9 mouse cellular contexts compared by ENCODE assay signal in the genomic region with DNA sequence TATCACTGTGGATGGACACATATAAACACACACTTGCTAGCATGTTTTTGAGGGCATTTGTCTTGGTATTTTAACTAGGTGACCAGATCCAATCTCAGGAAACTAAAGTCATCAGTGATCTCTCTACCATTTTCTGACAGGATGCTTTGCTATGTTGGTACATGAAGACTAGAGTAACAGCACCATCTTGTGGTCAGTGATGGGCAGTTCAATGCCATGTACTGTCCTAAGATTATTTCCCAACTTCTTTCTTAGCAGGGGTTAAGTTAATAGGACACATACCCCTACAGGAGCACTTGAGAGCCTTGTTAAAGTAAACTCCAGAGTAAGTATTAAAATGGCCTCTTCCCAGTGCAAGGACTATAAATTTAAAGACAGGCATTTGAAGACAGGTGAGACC. TPM values are rescaled to one million over a fixed set of nuclear protein-coding genes. Genes with fewer than 3 reads are reported as not detected.
DNase-seq lines count a peak whose midpoint lies in the region; ATAC-seq and TF ChIP-seq lines count a peak whose summit lies in the region.
"Had no signal": no experiment of that assay in that cellular context is flagged by ENCODE, and none has a peak within 500 bp of the region (broad histone marks: within the 10 kb centered on the region; RNA-seq: fewer than 3 reads in every experiment).

No protein-coding gene starts in this region.

- no peak overlapping the region for H3K4me3 ChIP-seq in intestine, postnatal 0 days (ENCODE audit: low read depth, low read length)
- H3K4me3 ChIP-seq in limb, embryonic 13.5 days, result no peak overlapping the region
- H3K4me3 ChIP-seq: myocyte had no signal

- ATAC-seq in intestine, postnatal 0 days, result no peak
- ATAC-seq in limb, embryonic 13.5 days (ENCODE audit: low FRiP score, low read depth), result peak; percentile 64; the same call in 1 of the 2 replicates
- peak; percentile 87 for ATAC-seq in neutrophil, adult 5-6 weeks (ENCODE audit: extremely low read depth, insufficient number of reproducible peaks, low FRiP score, poor library complexity, severe bottlenecking)

- TF ChIP-seq CTCF in intestine, postnatal 0 days (IDR thresholded peaks at IDR 0.05; ENCODE audit: low read depth), result peak; percentile 88

- H3K27ac ChIP-seq in intestine, postnatal 0 days (ENCODE audit: low read depth, low read length), result no peak overlapping the region
- no peak overlapping the region for H3K27ac ChIP-seq in limb, embryonic 13.5 days

- no peaks in the 10 kb centered on the region for H3K27me3 ChIP-seq in intestine, postnatal 0 days (replicated peaks; ENCODE audit: control insufficient read depth, insufficient read depth, low read length)
- H3K27me3 ChIP-seq in limb, embryonic 13.5 days, result no peaks in the 10 kb centered on the region

- peak; percentile 10 for DNase-seq in ovary, postnatal 14 days (ENCODE audit: low spot score)
- DNase-seq in ovary, adult 18-20 months (ENCODE audit: low spot score), result no peak
- DNase-seq in adrenal gland, postnatal 36 days, result peak; percentile 1 to 19
- DNase-seq in fibroblast of lung, adult 2 months (ENCODE audit: low read depth), result peak; percentile 17
- DNase-seq in urinary bladder, postnatal 10 days (ENCODE audit: low spot score), result no peak

- no peak overlapping the region for H3K4me2 ChIP-seq in intestine, postnatal 0 days (replicated peaks; ENCODE audit: low read depth)
- H3K4me2 ChIP-seq in limb, embryonic 13.5 days (replicated peaks), result no peak overlapping the region

- H3K9ac ChIP-seq in intestine, postnatal 0 days (ENCODE audit: low read depth, low read length), result no peak overlapping the region
- no peak overlapping the region for H3K9ac ChIP-seq in limb, embryonic 13.5 days

- H3K4me1 ChIP-seq in intestine, postnatal 0 days (replicated peaks; ENCODE audit: control insufficient read depth, insufficient read depth, low read length), result no peaks in the 10 kb centered on the region
- H3K4me1 ChIP-seq in limb, embryonic 13.5 days, result no peaks in the 10 kb centered on the region

- H3K9me3 ChIP-seq in intestine, postnatal 0 days (ENCODE audit: control insufficient read depth), result no peaks in the 10 kb centered on the region
- no peaks in the 10 kb centered on the region for H3K9me3 ChIP-seq in limb, embryonic 13.5 days

- H3K36me3 ChIP-seq in intestine, postnatal 0 days (ENCODE audit: control insufficient read depth, insufficient read depth), result no peaks in the 10 kb centered on the region
- no peaks in the 10 kb centered on the region for H3K36me3 ChIP-seq in limb, embryonic 13.5 days

RNA-seq across cellular contexts. Expression of gene Dennd2d, which starts 33.6 kb away (rescaled TPM):
- 1 to 10 TPM; 2.5 to 4.8 TPM for total RNA-seq in adrenal gland, postnatal 36 days (2021)
- polyA plus RNA-seq in intestine, postnatal 0 days (2015; fragmentation: Nextera tagmentation; extraction: Ambion mirVana), result 24.0 and 25.4 TPM in 2 replicates
- polyA plus RNA-seq in limb, embryonic 13.5 days (2015; fragmentation: Nextera tagmentation; extraction: Ambion mirVana), result 2.6 and 3.0 TPM in 2 replicates
- total RNA-seq in neutrophil, adult 5-6 weeks (2017), result 72.7 and 76.0 TPM in 2 replicates

RNA-seq across cellular contexts. Expression of gene Chil6, which starts 42.6 kb away (rescaled TPM):
- not detected for total RNA-seq in adrenal gland, postnatal 36 days (2021)
- 1.4 and 1.5 TPM in 2 replicates for polyA plus RNA-seq in intestine, postnatal 0 days (2015; fragmentation: Nextera tagmentation; extraction: Ambion mirVana)
- not detected in 2 replicates for polyA plus RNA-seq in limb, embryonic 13.5 days (2015; fragmentation: Nextera tagmentation; extraction: Ambion mirVana)
- not detected in 2 replicates for total RNA-seq in neutrophil, adult 5-6 weeks (2017)
- polyA plus RNA-seq: myocyte had no signal

Comparison
In these comparisons a context has a peak if more than half of its experiments do, and no peak if none do; other contexts are left out.
1. DNase-seq: peak in ovary, postnatal 14 days (single experiment), adrenal gland, postnatal 36 days (2 of 2) and fibroblast of lung, adult 2 months (single experiment); none in ovary, adult 18-20 months (single experiment) and urinary bladder, postnatal 10 days (single experiment).
2. RNA of gene Dennd2d, which starts 33.6 kb away (total RNA-seq): 72.7 to 76.0 TPM in neutrophil, adult 5-6 weeks; 2.5 to 4.8 TPM in adrenal gland, postnatal 36 days; every median in the first group is over 10 times any median in the second.